Mouse (Mus musculus) embryo, embryonic 11.5 days (tissue): ENCODE measurements around the gene Dnah11.
"Not testable (repeated sequence)": the region's sequence is repeated elsewhere in the genome, so short reads cannot be mapped to it uniquely, and the experiment has no call there.

Experiments
- DNase-seq: peaks from one replicate; pipeline ENCODE4 v3.0.0-alpha.2; 2012; ENCODE audit warnings: low read depth, low spot score

Dnah11 gene

GRCm38 (mm10) chr12:117980315-117980714, 218.5 kb downstream of the Dnah11 start:
- DNase-seq, result no peak

GRCm38 (mm10) chr12:117973712-117974111, 225.1 kb downstream of the Dnah11 start:
- no peak for DNase-seq

GRCm38 (mm10) chr12:117962698-117963097, 236.1 kb downstream of the Dnah11 start:
- DNase-seq, result no peak

- no peak for DNase-seq
These were observed 239.6 kb downstream of the Dnah11 start for GRCm38 (mm10) chr12:117959213-117959612.

GRCm38 (mm10) chr12:117946823-117947704, 251.8 kb downstream of the Dnah11 start:
- DNase-seq, result no peak

GRCm38 (mm10) chr12:117941947-117942346, 256.9 kb downstream of the Dnah11 start:
- DNase-seq, result no peak

- no peak for DNase-seq
These were observed 260.6 kb downstream of the Dnah11 start for GRCm38 (mm10) chr12:117938214-117938613.

- DNase-seq, result no peak
These were observed 266.8 kb downstream of the Dnah11 start for GRCm38 (mm10) chr12:117932026-117932425.

GRCm38 (mm10) chr12:117929768-117930167, 269.1 kb downstream of the Dnah11 start:
- DNase-seq, result no peak

GRCm38 (mm10) chr12:117915826-117916588, 282.8 kb downstream of the Dnah11 start:
- DNase-seq, result no peak

GRCm38 (mm10) chr12:117914613-117915245, 284.1 kb downstream of the Dnah11 start:
- no peak for DNase-seq

- no peak for DNase-seq
These were observed 287.4 kb downstream of the Dnah11 start for GRCm38 (mm10) chr12:117911396-117911795.

GRCm38 (mm10) chr12:117905232-117905840, 293.5 kb downstream of the Dnah11 start:
- DNase-seq, result not testable (repeated sequence)

- DNase-seq, result no peak
These were observed 295.2 kb downstream of the Dnah11 start for GRCm38 (mm10) chr12:117903671-117904070.

GRCm38 (mm10) chr12:117901352-117901751, 297.5 kb downstream of the Dnah11 start:
- not testable (repeated sequence) for DNase-seq

- not testable (repeated sequence) for DNase-seq
These were observed 298.0 kb downstream of the Dnah11 start for GRCm38 (mm10) chr12:117900798-117901197.

GRCm38 (mm10) chr12:117887422-117887821, 311.4 kb downstream of the Dnah11 start:
- no peak for DNase-seq

- DNase-seq, result no peak
These were observed 314.2 kb downstream of the Dnah11 start for GRCm38 (mm10) chr12:117884627-117885026.

- DNase-seq, result no peak
These were observed 320.5 kb downstream of the Dnah11 start for GRCm38 (mm10) chr12:117878341-117878740.

GRCm38 (mm10) chr12:117872265-117872664, 326.6 kb downstream of the Dnah11 start:
- DNase-seq, result no peak

GRCm38 (mm10) chr12:117867708-117868564, 330.9 kb downstream of the Dnah11 start:
- no peak for DNase-seq
